Mouse (Mus musculus): ENCODE data around the gene Adam19.

Adam19 gene

GRCm38 (mm10) chr11:46073850-46074688 lies 18.3 kb downstream of the Adam19 start:
- DNase-seq (ENCODE audit: low read depth, low spot score) = no peak

GRCm38 (mm10) chr11:46075507-46075906 lies 19.7 kb downstream of the Adam19 start:
- no peak for DNase-seq (ENCODE audit: low read depth, low spot score)

GRCm38 (mm10) chr11:46076442-46077158 lies 20.8 kb downstream of the Adam19 start:
- DNase-seq (ENCODE audit: low read depth, low spot score) = no peak

- no peak for DNase-seq (ENCODE audit: low read depth, low spot score)
Observed at GRCm38 (mm10) chr11:46077304-46077703, 21.5 kb downstream of the Adam19 start.

GRCm38 (mm10) chr11:46077732-46078375 lies 22.1 kb downstream of the Adam19 start:
- DNase-seq (ENCODE audit: low read depth, low spot score) = no peak

GRCm38 (mm10) chr11:46081075-46081474 lies 25.3 kb downstream of the Adam19 start:
- DNase-seq (ENCODE audit: low read depth, low spot score) = no peak

GRCm38 (mm10) chr11:46083405-46083804 lies 27.6 kb downstream of the Adam19 start:
- no peak for DNase-seq (ENCODE audit: low read depth, low spot score)

- no peak for DNase-seq (ENCODE audit: low read depth, low spot score)
Observed at GRCm38 (mm10) chr11:46083835-46084444, 28.1 kb downstream of the Adam19 start.

- no peak for DNase-seq (ENCODE audit: low read depth, low spot score)
Observed at GRCm38 (mm10) chr11:46084568-46084967, 28.8 kb downstream of the Adam19 start.

GRCm38 (mm10) chr11:46085398-46086163 lies 29.8 kb downstream of the Adam19 start:
- no peak for DNase-seq (ENCODE audit: low read depth, low spot score)

GRCm38 (mm10) chr11:46086446-46086845 lies 30.7 kb downstream of the Adam19 start:
- DNase-seq (ENCODE audit: low read depth, low spot score) = no peak

GRCm38 (mm10) chr11:46089081-46089713 lies 33.4 kb downstream of the Adam19 start:
- no peak for DNase-seq (ENCODE audit: low read depth, low spot score)

GRCm38 (mm10) chr11:46090036-46090725 lies 34.4 kb downstream of the Adam19 start:
- no peak for DNase-seq (ENCODE audit: low read depth, low spot score)

- DNase-seq (ENCODE audit: low read depth, low spot score) = no peak
Observed at GRCm38 (mm10) chr11:46090951-46091667, 35.3 kb downstream of the Adam19 start.

- DNase-seq (ENCODE audit: low read depth, low spot score) = no peak
Observed at GRCm38 (mm10) chr11:46092121-46092520, 36.3 kb downstream of the Adam19 start.

GRCm38 (mm10) chr11:46095477-46096264 lies 39.9 kb downstream of the Adam19 start:
- DNase-seq (ENCODE audit: low read depth, low spot score) = no peak

GRCm38 (mm10) chr11:46096265-46096649 lies 40.5 kb downstream of the Adam19 start:
- DNase-seq (ENCODE audit: low read depth, low spot score) = no peak

- no peak for DNase-seq (ENCODE audit: low read depth, low spot score)
Observed at GRCm38 (mm10) chr11:46097062-46097461, 41.3 kb downstream of the Adam19 start.

GRCm38 (mm10) chr11:46102107-46102506 lies 46.3 kb downstream of the Adam19 start:
- DNase-seq (ENCODE audit: low read depth, low spot score) = no peak
